ENCODE assay signal across 24 mouse cellular contexts in genomic region chr12:80404139-80404538, GRCm38 (mm10). TPM values are rescaled to one million over a fixed set of nuclear protein-coding genes. Genes with fewer than 3 reads are reported as not detected.
DNase-seq lines count a peak whose midpoint lies in the region; ATAC-seq and TF ChIP-seq lines count a peak whose summit lies in the region.
"Had no signal": no experiment of that assay in that cellular context is flagged by ENCODE, and none has a peak within 500 bp of the region (broad histone marks: within the 10 kb centered on the region; RNA-seq: fewer than 3 reads in every experiment).

No protein-coding gene starts in this region.

- 93% methylated on average over 6 of the region's 6 CpGs for WGBS in forebrain, embryonic 11.5 days

- TF ChIP-seq CTCF in MEL (IDR thresholded peaks at IDR 0.05 in 2 of 3, conservative IDR thresholded peaks at IDR 0.05 in 1 of 3; ENCODE audit: control insufficient read depth in 1 of 3, insufficient read depth in 1 of 3, low read depth in 2 of 3, low read length in 3 of 3, poor library complexity in 1 of 3, severe bottlenecking in 1 of 3): no peak

- H3K27me3 ChIP-seq in MEL (ENCODE audit: control insufficient read depth in 1 of 2, insufficient read depth in 2 of 2, low read length in 2 of 2): no peaks in the 10 kb centered on the region
- H3K27me3 ChIP-seq in forebrain, embryonic 11.5 days (ENCODE audit: control insufficient read depth, insufficient read depth, low read length): no peaks in the 10 kb centered on the region
- H3K27me3 ChIP-seq: CH12.LX; embryonic facial prominence, embryonic 13.5 days; embryonic facial prominence, embryonic 15.5 days; forebrain, embryonic 13.5 days; forebrain, embryonic 15.5 days had no signal

- TF ChIP-seq RAD21 in MEL (IDR thresholded peaks at IDR 0.05; ENCODE audit: low read depth, low read length): no peak

- no peaks in the 10 kb centered on the region for H3K79me2 ChIP-seq in MEL (ENCODE audit: control insufficient read depth, insufficient read depth, low read length, poor library complexity)

- peaks cover 0 to 8% of the 10 kb centered on the region in 2 experiments; a peak in 3 of 4 replicates for H3K36me3 ChIP-seq in MEL (ENCODE audit: control insufficient read depth in 1 of 2, insufficient read depth in 2 of 2, low read length in 2 of 2)
- H3K36me3 ChIP-seq in forebrain, embryonic 11.5 days (ENCODE audit: control insufficient read depth, insufficient read depth, low read length): no peaks in the 10 kb centered on the region

- TF ChIP-seq POLR2A in MEL (IDR thresholded peaks at IDR 0.05; ENCODE audit: control insufficient read depth in 1 of 2, insufficient read depth in 1 of 2, low read depth in 1 of 2, low read length in 2 of 2, poor library complexity in 1 of 2): no peak

- no peaks in the 10 kb centered on the region for H3K9me3 ChIP-seq in MEL (replicated peaks; ENCODE audit: insufficient read depth, low read length)
- no peaks in the 10 kb centered on the region for H3K9me3 ChIP-seq in forebrain, embryonic 11.5 days (ENCODE audit: control insufficient read depth, low read length)
- H3K9me3 ChIP-seq: embryonic facial prominence, embryonic 15.5 days; forebrain, embryonic 10.5 days; forebrain, embryonic 13.5 days; forebrain, embryonic 15.5 days; G1E had no signal

- no peak overlapping the region for H3K4me2 ChIP-seq in forebrain, embryonic 11.5 days (ENCODE audit: low read depth, low read length, severe bottlenecking)
- H3K4me2 ChIP-seq: embryonic facial prominence, embryonic 13.5 days; embryonic facial prominence, embryonic 15.5 days; forebrain, embryonic 13.5 days; forebrain, embryonic 15.5 days had no signal

- H3K4me3 ChIP-seq in MEL (ENCODE audit: control insufficient read depth in 1 of 2, insufficient read depth in 1 of 2, low read depth in 2 of 2, low read length in 2 of 2): no peak overlapping the region
- H3K4me3 ChIP-seq in forebrain, embryonic 11.5 days (ENCODE audit: low read depth, low read length): no peak overlapping the region
- H3K4me3 ChIP-seq: embryonic facial prominence, embryonic 13.5 days; embryonic facial prominence, embryonic 15.5 days; erythroblast, embryonic 14.5 days; forebrain, embryonic 10.5 days; forebrain, embryonic 13.5 days; forebrain, embryonic 15.5 days had no signal

- H3K9ac ChIP-seq in MEL (ENCODE audit: control insufficient read depth, low read depth, low read length, poor library complexity, severe bottlenecking): no peak overlapping the region
- no peak overlapping the region for H3K9ac ChIP-seq in forebrain, embryonic 11.5 days (ENCODE audit: low read length)
- H3K9ac ChIP-seq: embryonic facial prominence, embryonic 13.5 days; embryonic facial prominence, embryonic 15.5 days; forebrain, embryonic 13.5 days; forebrain, embryonic 15.5 days; forebrain, postnatal 0 days had no signal

- TF ChIP-seq EP300 in MEL (IDR thresholded peaks at IDR 0.05; ENCODE audit: low read depth in 1 of 2, low read length in 2 of 2): no peak

- no peak overlapping the region for H3K27ac ChIP-seq in MEL (ENCODE audit: control insufficient read depth, low read depth, low read length)
- no peak overlapping the region for H3K27ac ChIP-seq in forebrain, embryonic 11.5 days (ENCODE audit: low read depth, low read length)
- H3K27ac ChIP-seq: embryonic facial prominence, embryonic 13.5 days; embryonic facial prominence, embryonic 15.5 days; forebrain, embryonic 10.5 days; forebrain, embryonic 13.5 days; forebrain, embryonic 15.5 days had no signal

- no peaks in the 10 kb centered on the region for H3K4me1 ChIP-seq in MEL (ENCODE audit: control insufficient read depth in 1 of 2, insufficient read depth in 2 of 2, low read length in 2 of 2)
- no peaks in the 10 kb centered on the region for H3K4me1 ChIP-seq in forebrain, embryonic 11.5 days (replicated peaks; ENCODE audit: control insufficient read depth, insufficient read depth, low read length)
- H3K4me1 ChIP-seq: embryonic facial prominence, embryonic 13.5 days; embryonic facial prominence, embryonic 15.5 days; forebrain, embryonic 10.5 days; forebrain, embryonic 13.5 days; forebrain, embryonic 15.5 days had no signal

- peak; percentile 25 for DNase-seq in MEL (ENCODE audit: low read depth, low spot score)
- no peak for DNase-seq in forebrain, embryonic 11.5 days (ENCODE audit: low spot score)
- no peak for DNase-seq in adrenal gland, postnatal 10 days
- DNase-seq: adrenal gland, adult 2 months; adrenal gland, postnatal 14 days; adrenal gland, postnatal 36 days; cerebellum, adult 11-12 months; cerebellum, adult 2 months; cerebellum, adult 9-10 months; cerebellum, postnatal 10 days; cerebellum, postnatal 25 days; embryo, embryonic 11 days; forebrain, postnatal 0 days had no signal

- peak; percentile 61 for ATAC-seq in granulocyte monocyte progenitor cell, adult 5-6 weeks (replicated peaks; ENCODE audit: poor library complexity, severe bottlenecking)
- 0 out of 2 replicates have a peak, but pooled peaks have one; percentile 50 for ATAC-seq in megakaryocyte progenitor cell, adult 5-6 weeks (replicated peaks; ENCODE audit: poor library complexity)
- no peak for ATAC-seq in forebrain, embryonic 11.5 days (replicated peaks; ENCODE audit: low FRiP score)
- ATAC-seq: CD4-positive, CD25-positive, alpha-beta regulatory T cell, adult 4 months; forebrain, embryonic 13.5 days; forebrain, embryonic 15.5 days; forebrain, postnatal 0 days had no signal

TF ChIP-seq in MEL, 35 proteins besides CTCF, POLR2A, EP300 and RAD21:
- no peak for TF ChIP-seq CHD1 (IDR thresholded peaks at IDR 0.05; ENCODE audit: low read depth, low read length)
- TF ChIP-seq USF1 (IDR thresholded peaks at IDR 0.05; ENCODE audit: low read depth, low read length): no peak
TF ChIP-seq in MEL: peak in this region for 0.

RNA-seq across cellular contexts. Expression of gene Dcaf5, which starts 32.3 kb away (rescaled TPM):
- 8.1 and 9.0 TPM in 2 replicates for total RNA-seq in MEL (2012; rRNA removed)
- polyA plus RNA-seq in MEL (2012; ENCODE audit: insufficient read depth in 1 of 2, insufficient read length in 2 of 2, low read depth in 1 of 2, low replicate concordance in 2 of 2, missing spikeins in 1 of 2): 10 to 100 TPM in 1 of 2 experiments, not detected in 1; 15.6 TPM
- 11.9 and 12.9 TPM in 2 replicates for total RNA-seq in granulocyte monocyte progenitor cell, adult 5-6 weeks (2014; fragmentation: Nextera tagmentation)
- 14.2 and 14.4 TPM in 2 replicates for total RNA-seq in granulocyte monocyte progenitor cell, adult 5-6 weeks (2017)
- 8.1 and 9.6 TPM in 2 replicates for total RNA-seq in megakaryocyte progenitor cell, adult 5-6 weeks (2015)
- 13.5 and 15.0 TPM in 2 replicates for total RNA-seq in megakaryocyte progenitor cell, adult 5-6 weeks (2017)
- polyA plus RNA-seq in forebrain, embryonic 11.5 days (2014; fragmentation: Nextera tagmentation; extraction: Ambion mirVana): 12.5 and 14.6 TPM in 2 replicates
- 10 to 100 TPM; 30.9 to 35.0 TPM for total RNA-seq in adrenal gland, postnatal 10 days (2021)

RNA-seq across cellular contexts. Expression of gene Exd2, which starts 58.8 kb away (rescaled TPM):
- 8.5 and 9.6 TPM in 2 replicates for total RNA-seq in MEL (2012; rRNA removed)
- 10 to 100 TPM in 1 of 2 experiments, not detected in 1; 12.8 TPM for polyA plus RNA-seq in MEL (2012; ENCODE audit: insufficient read depth in 1 of 2, insufficient read length in 2 of 2, low read depth in 1 of 2, low replicate concordance in 2 of 2, missing spikeins in 1 of 2)
- total RNA-seq in granulocyte monocyte progenitor cell, adult 5-6 weeks (2014; fragmentation: Nextera tagmentation): 13.8 and 20.0 TPM in 2 replicates
- 9.9 and 11.2 TPM in 2 replicates for total RNA-seq in granulocyte monocyte progenitor cell, adult 5-6 weeks (2017)
- 11.3 and 13.8 TPM in 2 replicates for total RNA-seq in megakaryocyte progenitor cell, adult 5-6 weeks (2015)
- 9.3 and 18.8 TPM in 2 replicates for total RNA-seq in megakaryocyte progenitor cell, adult 5-6 weeks (2017)
- polyA plus RNA-seq in forebrain, embryonic 11.5 days (2014; fragmentation: Nextera tagmentation; extraction: Ambion mirVana): 49.5 and 51.7 TPM in 2 replicates
- 10 to 100 TPM; 17.0 to 17.5 TPM for total RNA-seq in adrenal gland, postnatal 10 days (2021)
